Mouse (Mus musculus): Measurements from ENCODE around the gene Nfe2l2. TPM values are rescaled to one million over a fixed set of nuclear protein-coding genes. Genes with fewer than 3 reads are reported as not detected.
"Not testable (repeated sequence)": the region's sequence is repeated elsewhere in the genome, so short reads cannot be mapped to it uniquely, and the experiment has no call there.

Gene Nfe2l2
- polyA plus RNA-seq, 1 experiment = 20.1 TPM

- TF ChIP-seq POLR2A (IDR thresholded peaks at IDR 0.05; ENCODE audit: extremely low read depth, insufficient read depth, low read length) (peak; percentile 88), CTCF (IDR thresholded peaks at IDR 0.05; ENCODE audit: extremely low read depth, insufficient read depth, low read length) (no peak)
- H3K4me1 ChIP-seq (ENCODE audit: control insufficient read depth, insufficient read depth, low read length) = peaks cover 1% of the 10 kb centered on the region; the same call in 1 of the 2 replicates
- H3K27ac ChIP-seq (ENCODE audit: insufficient read depth, low read length) = peak within 1 kb of the TSS; percentile 96
- peak within 1 kb of the TSS; percentile 71 for H3K4me3 ChIP-seq (ENCODE audit: insufficient read depth, low read length)
Measured at GRCm38 (mm10) chr2:75658727-75659628, 45.5 kb downstream of the Nfe2l2 start, which contains the start of gene Hnrnpa3. Gene Hnrnpa3 (plus strand): TSS chr2:75659261.

- H3K4me3 ChIP-seq (ENCODE audit: insufficient read depth, low read length) = peak overlapping the region; percentile 65
- TF ChIP-seq POLR2A (IDR thresholded peaks at IDR 0.05; ENCODE audit: extremely low read depth, insufficient read depth, low read length) = no peak
- TF ChIP-seq CTCF (IDR thresholded peaks at IDR 0.05; ENCODE audit: extremely low read depth, insufficient read depth, low read length) = no peak
- H3K27ac ChIP-seq (ENCODE audit: insufficient read depth, low read length) = peak overlapping the region; percentile 96
- H3K4me1 ChIP-seq (ENCODE audit: control insufficient read depth, insufficient read depth, low read length) = peaks cover 1% of the 10 kb centered on the region; the same call in 1 of the 2 replicates
Measured at GRCm38 (mm10) chr2:75657907-75658691, 46.3 kb downstream of the Nfe2l2 start.

DNA sequence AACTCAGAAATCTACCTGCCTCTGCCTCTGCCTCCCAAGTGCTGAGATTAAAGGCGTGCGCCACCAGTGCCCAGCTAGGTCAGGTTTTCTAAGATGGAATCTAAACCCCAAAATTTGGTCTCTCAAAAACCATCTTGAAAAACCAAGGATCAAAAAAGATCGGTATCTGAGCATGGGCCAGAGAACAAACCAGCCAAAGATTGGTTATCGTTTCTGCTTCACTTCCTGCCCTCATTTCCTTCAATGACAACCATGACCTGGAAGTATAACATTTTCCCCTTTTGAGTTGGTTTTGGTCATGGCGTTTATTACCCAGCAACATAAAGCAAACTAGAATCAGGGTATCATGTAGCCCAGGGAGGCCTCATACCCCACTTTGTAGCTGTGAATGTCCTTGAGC lies 47.5 kb downstream of the Nfe2l2 start:
- no peak overlapping the region for H3K27ac ChIP-seq (ENCODE audit: insufficient read depth, low read length)
- TF ChIP-seq POLR2A (IDR thresholded peaks at IDR 0.05; ENCODE audit: extremely low read depth, insufficient read depth, low read length) (no peak), CTCF (IDR thresholded peaks at IDR 0.05; ENCODE audit: extremely low read depth, insufficient read depth, low read length) (no peak)
- no peak overlapping the region for H3K4me3 ChIP-seq (ENCODE audit: insufficient read depth, low read length)
- H3K4me1 ChIP-seq (ENCODE audit: control insufficient read depth, insufficient read depth, low read length) = peaks cover 1% of the 10 kb centered on the region; the same call in 1 of the 2 replicates

DNA sequence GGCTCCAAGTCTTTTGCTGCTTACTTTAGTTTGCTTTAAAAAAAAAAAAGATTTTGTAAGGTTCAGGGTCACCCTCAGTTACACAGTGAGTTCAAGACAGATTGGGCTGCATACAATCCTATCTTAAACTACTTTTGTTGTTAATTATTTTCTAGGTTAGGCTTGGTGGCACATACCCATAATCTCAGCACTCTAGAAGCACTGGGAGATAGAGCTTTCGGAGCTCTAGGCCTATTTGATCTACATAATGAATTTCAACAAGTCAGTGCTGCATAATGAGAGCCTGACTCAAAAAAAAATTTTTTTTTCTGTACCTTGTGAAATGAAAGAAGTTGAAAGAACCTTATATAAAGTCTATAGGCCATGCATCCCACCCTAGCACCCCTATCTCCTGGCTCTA lies 49.8 kb downstream of the Nfe2l2 start:
- no peak overlapping the region for H3K27ac ChIP-seq (ENCODE audit: insufficient read depth, low read length)
- no peak overlapping the region for H3K4me3 ChIP-seq (ENCODE audit: insufficient read depth, low read length)
- no peaks in the 10 kb centered on the region for H3K4me1 ChIP-seq (ENCODE audit: control insufficient read depth, insufficient read depth, low read length)
- TF ChIP-seq CTCF (IDR thresholded peaks at IDR 0.05; ENCODE audit: extremely low read depth, insufficient read depth, low read length) (no peak), POLR2A (IDR thresholded peaks at IDR 0.05; ENCODE audit: extremely low read depth, insufficient read depth, low read length) (no peak)

DNA sequence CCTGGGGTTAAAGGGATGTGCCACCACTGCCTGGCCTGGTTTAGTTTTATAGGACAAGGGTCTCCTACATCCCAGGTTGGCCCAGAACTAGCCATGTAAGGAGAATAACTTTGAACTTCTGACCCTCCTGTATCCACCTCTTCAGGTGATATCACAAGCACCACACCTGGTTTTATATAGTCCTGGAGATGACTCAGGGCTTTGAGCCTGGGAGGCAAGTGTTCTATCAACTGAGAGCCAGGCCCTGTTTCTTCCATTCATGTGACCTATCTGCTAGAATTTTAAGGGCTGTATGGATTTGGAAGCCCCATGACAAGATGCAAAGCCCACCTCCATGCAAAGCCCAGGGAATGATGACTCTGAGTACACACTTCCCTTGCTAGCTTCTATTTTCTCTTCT lies 51.3 kb downstream of the Nfe2l2 start:
- Histone ChIP-seq H3K4me1 (ENCODE audit: control insufficient read depth, insufficient read depth, low read length) (no peaks in the 10 kb centered on the region), H3K27ac (ENCODE audit: insufficient read depth, low read length) (no peak overlapping the region)
- TF ChIP-seq CTCF (IDR thresholded peaks at IDR 0.05; ENCODE audit: extremely low read depth, insufficient read depth, low read length) = no peak
- no peak for TF ChIP-seq POLR2A (IDR thresholded peaks at IDR 0.05; ENCODE audit: extremely low read depth, insufficient read depth, low read length)

GRCm38 (mm10) chr2:75650437-75650836 lies 54.0 kb downstream of the Nfe2l2 start:
- TF ChIP-seq CTCF (IDR thresholded peaks at IDR 0.05; ENCODE audit: extremely low read depth, insufficient read depth, low read length) (no peak), POLR2A (IDR thresholded peaks at IDR 0.05; ENCODE audit: extremely low read depth, insufficient read depth, low read length) (no peak)
- H3K27ac ChIP-seq (ENCODE audit: insufficient read depth, low read length) = no peak overlapping the region
- H3K4me3 ChIP-seq (ENCODE audit: insufficient read depth, low read length) = no peak overlapping the region
- no peaks in the 10 kb centered on the region for H3K4me1 ChIP-seq (ENCODE audit: control insufficient read depth, insufficient read depth, low read length)

More for the DNA sequence above, 51.3 kb downstream of the Nfe2l2 start:
- H3K4me3 ChIP-seq (ENCODE audit: insufficient read depth, low read length) = no peak overlapping the region

DNA sequence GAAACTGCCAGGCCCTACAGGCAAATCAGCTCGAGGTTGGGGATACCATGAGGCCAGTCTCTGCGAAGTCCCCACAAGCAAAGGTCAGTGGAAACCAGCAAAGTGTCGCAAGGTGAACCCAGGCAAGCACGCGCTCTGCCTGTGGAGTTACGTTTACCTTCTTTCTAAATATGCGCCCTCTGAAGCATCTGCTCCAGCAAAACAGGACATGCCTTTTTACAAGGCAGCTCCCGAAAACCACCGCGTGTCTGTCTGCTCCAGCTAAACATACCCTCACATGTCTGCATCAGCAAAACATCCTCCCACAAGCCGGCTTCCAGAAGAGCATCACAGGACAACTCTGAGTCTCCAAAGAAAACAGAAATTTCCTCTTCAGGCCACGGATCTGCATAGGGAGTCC lies 59.2 kb downstream of the Nfe2l2 start:
- no peak for TF ChIP-seq POLR2A (IDR thresholded peaks at IDR 0.05; ENCODE audit: extremely low read depth, insufficient read depth, low read length)
- no peak for TF ChIP-seq CTCF (IDR thresholded peaks at IDR 0.05; ENCODE audit: extremely low read depth, insufficient read depth, low read length)
- H3K4me1 ChIP-seq (ENCODE audit: control insufficient read depth, insufficient read depth, low read length) = no peaks in the 10 kb centered on the region
- H3K4me3 ChIP-seq (ENCODE audit: insufficient read depth, low read length) = no peak overlapping the region
- H3K27ac ChIP-seq (ENCODE audit: insufficient read depth, low read length) = no peak overlapping the region

GRCm38 (mm10) chr2:75643950-75644349 lies 60.5 kb downstream of the Nfe2l2 start:
- Histone ChIP-seq H3K4me1 (ENCODE audit: control insufficient read depth, insufficient read depth, low read length) (no peaks in the 10 kb centered on the region), H3K27ac (ENCODE audit: insufficient read depth, low read length) (no peak overlapping the region), H3K4me3 (ENCODE audit: insufficient read depth, low read length) (no peak overlapping the region)
- TF ChIP-seq CTCF (IDR thresholded peaks at IDR 0.05; ENCODE audit: extremely low read depth, insufficient read depth, low read length) (no peak), POLR2A (IDR thresholded peaks at IDR 0.05; ENCODE audit: extremely low read depth, insufficient read depth, low read length) (no peak)

- no peaks in the 10 kb centered on the region for H3K4me1 ChIP-seq (ENCODE audit: control insufficient read depth, insufficient read depth, low read length)
- no peak for TF ChIP-seq CTCF (IDR thresholded peaks at IDR 0.05; ENCODE audit: extremely low read depth, insufficient read depth, low read length)
- no peak for TF ChIP-seq POLR2A (IDR thresholded peaks at IDR 0.05; ENCODE audit: extremely low read depth, insufficient read depth, low read length)
- no peak overlapping the region for H3K4me3 ChIP-seq (ENCODE audit: insufficient read depth, low read length)
- no peak overlapping the region for H3K27ac ChIP-seq (ENCODE audit: insufficient read depth, low read length)
Measured at GRCm38 (mm10) chr2:75642795-75643550, 61.5 kb downstream of the Nfe2l2 start.

- not testable (repeated sequence) for H3K4me1 ChIP-seq (ENCODE audit: control insufficient read depth, insufficient read depth, low read length); H3K27ac ChIP-seq (ENCODE audit: insufficient read depth, low read length); H3K4me3 ChIP-seq (ENCODE audit: insufficient read depth, low read length)
Measured at GRCm38 (mm10) chr2:75642312-75642711, 62.1 kb downstream of the Nfe2l2 start.

DNA sequence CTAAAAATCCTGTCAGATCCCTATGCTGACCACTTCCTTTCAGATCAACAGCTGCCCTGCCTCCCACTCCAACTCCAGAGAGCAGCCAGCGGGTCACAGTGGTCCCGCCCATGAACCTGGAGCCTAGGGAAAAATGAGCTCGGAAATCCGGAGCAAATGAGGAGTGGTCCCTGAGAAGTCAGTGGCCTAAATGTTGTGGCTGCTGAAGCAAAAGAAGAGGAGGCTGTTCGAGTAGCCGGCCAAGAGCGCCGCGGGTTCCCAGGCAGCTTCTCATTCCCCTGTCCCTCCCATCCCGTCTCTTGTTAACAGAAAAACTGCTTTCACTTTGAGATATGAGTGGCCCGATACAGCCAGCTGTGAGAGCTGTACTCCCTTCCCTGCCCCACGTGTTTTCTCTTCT lies 64.9 kb downstream of the Nfe2l2 start:
- H3K4me3 ChIP-seq (ENCODE audit: insufficient read depth, low read length); H3K4me1 ChIP-seq (ENCODE audit: control insufficient read depth, insufficient read depth, low read length); H3K27ac ChIP-seq (ENCODE audit: insufficient read depth, low read length): not testable (repeated sequence)

GRCm38 (mm10) chr2:75637822-75638221 lies 66.6 kb downstream of the Nfe2l2 start:
- H3K4me1 ChIP-seq (ENCODE audit: control insufficient read depth, insufficient read depth, low read length); H3K4me3 ChIP-seq (ENCODE audit: insufficient read depth, low read length); H3K27ac ChIP-seq (ENCODE audit: insufficient read depth, low read length): not testable (repeated sequence)
